Mouse (Mus musculus): ENCODE results near the gene Dtymk.

GRCm38 (mm10) chr1:93794526-93794925 is 7.2 kb downstream of the Dtymk start:
- TF ChIP-seq GATA1 (IDR thresholded peaks at IDR 0.05; ENCODE audit: low read length) = no peak
- no peak for TF ChIP-seq TAL1 (IDR thresholded peaks at IDR 0.05; ENCODE audit: low read length)
